Mouse (Mus musculus): ENCODE data around the gene Ankrd28.
"Not testable (repeated sequence)": the region's sequence is repeated elsewhere in the genome, so short reads cannot be mapped to it uniquely, and the experiment has no call there.

The Ankrd28 gene

DNA sequence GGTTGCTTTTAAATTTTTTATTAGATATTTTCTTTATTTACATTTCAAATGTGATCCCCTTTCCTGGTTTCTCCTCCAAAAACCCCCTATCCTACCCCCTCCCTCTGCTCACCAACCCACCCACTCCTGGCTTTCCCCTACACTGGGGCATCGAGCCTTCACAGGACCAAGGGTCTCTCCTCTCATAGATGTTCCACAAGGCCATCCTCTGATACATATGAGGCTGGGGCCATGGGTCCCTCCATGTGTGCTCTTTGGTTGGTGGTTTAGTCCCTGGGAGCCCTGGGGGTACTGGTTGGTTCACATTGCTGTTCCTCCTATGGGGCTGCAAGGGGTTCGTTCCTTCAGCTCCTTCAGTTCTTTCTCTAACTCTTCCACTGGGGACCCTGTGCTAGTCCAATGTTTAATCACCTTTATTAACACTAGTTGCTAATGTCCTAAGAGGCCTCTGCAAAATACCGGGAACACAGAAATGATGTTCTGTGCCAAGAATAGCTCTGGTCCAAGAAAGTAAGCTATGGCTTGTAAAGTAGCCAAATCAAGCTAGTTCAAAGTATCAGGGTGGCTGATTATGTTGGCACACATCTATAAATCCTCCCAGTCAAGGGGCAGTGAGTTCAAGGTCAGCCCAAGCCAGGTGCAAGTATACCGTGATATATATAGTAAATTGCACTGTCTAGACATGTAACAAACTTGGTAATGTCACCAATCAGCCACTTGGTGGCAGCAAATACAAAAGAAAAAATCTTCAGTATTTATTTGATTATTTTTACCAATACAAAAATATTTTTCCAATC is 36.3 kb downstream of the Ankrd28 start:
- no peak for DNase-seq (ENCODE audit: low spot score in 2 of 2)

DNA sequence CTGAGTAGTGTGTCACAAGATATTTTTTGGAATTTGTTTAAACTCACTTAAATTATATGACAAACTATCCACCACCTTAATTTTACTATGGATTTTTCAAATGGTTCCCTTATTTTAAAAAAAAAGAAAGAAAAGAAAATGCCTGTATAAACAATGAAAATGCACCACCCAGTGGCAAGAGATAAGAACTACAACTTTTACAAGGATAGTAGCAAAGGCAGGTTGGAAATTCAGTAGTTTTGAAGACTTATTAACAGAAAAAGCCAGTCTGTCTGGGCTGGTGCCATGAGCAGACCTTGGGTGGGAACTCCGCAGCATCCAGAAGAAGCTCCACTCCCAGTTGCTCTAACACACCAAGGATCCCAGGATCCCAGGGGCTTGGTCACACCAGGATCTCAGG is 39.7 kb downstream of the Ankrd28 start:
- no peak for DNase-seq (ENCODE audit: low spot score in 2 of 2)

DNA sequence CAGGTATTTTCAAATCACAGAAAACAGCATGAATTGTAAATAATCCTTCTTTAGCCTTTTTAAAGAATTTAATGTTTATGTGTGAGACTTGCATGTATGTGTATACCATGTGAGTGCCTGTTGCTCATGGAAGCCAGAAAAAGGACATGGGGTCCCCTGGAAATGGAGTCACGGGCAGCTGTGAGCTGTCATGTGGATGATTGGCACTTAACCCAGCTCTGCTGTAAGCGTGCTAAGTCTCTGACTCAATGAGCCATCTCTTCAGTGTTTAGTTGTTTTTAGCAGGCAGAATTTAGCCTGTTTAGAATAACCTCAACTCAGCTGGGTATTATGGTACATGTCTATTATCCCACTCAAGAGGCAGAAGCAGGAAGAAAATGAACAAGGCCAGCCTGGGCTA is 43.5 kb downstream of the Ankrd28 start:
- no peak for DNase-seq (ENCODE audit: low spot score in 2 of 2)

DNA sequence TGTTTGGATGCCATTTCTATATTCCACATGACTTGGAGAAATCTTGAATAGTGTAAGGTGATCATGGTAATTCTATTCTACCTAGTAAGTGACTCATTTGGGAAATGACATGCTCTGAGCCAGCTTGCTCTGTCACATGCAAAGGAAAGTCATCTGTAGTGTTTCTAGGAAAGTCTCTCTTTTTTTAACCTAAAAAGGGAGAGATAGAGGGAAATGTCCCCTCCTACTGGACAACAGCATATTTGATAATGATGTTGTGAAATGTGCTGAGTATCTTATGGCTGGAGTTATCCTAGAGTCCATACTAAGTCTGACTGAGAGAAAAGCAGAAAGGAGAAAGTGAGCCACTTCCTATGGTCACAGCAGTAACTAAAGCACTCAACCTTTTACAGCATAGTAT is 44.8 kb downstream of the Ankrd28 start:
- DNase-seq (ENCODE audit: low spot score in 2 of 2), result no peak

DNA sequence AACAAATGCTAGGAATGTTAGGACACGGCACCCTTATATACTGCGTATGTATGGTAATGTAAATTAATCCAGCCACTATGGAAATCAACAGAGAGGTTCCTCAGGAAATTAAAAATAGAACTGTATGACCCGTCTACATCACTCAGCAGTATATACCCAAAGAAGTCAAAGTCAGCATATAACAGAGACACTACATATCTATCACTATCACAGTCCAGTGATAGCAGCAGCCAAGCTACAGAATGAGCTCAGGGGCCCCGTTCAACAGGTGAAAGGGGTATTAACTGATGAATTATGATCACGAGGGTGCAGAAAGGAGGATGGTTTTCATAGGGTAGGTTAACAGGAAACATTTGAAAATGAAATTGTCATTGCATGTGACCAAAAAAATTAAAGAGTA is 45.5 kb downstream of the Ankrd28 start:
- DNase-seq (ENCODE audit: low spot score in 2 of 2), result no peak

DNA sequence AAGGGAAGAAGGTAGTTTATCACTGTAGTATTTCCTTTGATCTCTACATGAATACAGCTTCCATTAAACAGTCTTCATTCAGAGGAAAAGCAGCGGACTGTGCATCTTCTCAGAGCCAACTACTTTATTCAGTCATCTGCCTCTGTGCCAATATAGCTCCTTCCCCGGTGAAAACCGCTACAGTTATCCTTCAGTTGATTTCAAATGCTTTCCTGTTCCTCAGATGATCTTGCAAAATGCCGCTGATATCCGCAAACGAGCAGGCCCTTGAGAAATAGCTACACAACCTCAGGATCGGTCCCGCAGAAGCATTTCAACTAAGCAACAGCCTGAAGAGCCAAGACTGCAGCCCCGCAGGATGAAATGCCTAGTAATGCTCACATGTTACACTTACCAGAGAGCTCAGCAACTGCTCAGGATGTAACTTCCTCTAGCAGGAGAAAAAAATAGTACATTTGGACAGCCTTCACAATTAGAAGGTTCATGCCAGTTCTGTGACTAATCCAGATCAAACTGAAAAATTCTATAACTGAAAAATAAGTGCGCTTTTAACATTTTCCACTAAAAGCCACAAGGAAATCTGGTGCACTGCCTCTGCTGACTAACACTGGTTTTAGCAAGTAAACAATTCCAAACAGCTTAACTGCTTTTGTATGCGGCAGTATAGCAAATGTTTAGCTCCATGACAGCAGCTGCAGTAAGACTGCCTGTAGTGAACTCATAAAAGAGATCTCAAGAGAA is 49.0 kb downstream of the Ankrd28 start:
- peak in 1 of 2 experiments; percentile 37 for DNase-seq (ENCODE audit: low spot score in 2 of 2)

DNA sequence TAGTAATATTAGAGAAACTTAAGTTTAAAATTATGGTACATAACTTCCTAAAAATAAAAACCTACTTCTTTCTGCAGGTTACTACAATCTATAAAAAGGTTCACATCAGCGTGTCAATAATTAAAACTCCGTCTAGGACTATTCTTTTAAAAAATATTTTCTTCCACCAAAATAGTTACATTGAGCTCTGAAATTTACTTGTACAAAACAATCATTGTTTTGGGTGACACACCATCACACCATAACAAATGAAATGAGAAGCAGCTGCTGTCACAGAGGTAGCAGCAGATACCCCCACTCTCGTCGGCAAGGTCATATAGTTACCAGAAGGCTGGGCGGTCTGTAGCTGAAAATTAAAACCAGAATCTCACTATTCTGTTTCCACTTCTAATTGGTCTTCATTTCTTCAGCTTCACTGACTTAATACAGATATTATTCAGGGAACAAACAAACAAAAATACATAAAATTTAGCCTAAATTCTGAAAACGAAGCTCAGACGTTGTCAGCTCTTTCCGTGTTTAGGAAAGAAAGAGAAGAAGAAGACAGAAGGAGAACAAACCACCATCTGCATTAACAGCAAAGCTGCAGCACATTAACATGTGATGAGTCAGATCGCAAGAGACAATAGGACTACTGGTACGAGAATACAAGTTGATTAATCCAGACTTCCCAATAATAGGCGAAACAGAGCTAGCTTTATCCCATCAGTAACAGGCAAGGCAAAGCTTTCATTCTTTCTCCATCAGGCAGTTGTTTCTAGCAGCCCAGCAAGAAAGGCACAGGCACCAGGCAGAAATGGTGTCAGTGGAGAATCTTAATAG is 49.8 kb downstream of the Ankrd28 start:
- DNase-seq (ENCODE audit: low spot score in 2 of 2), result no peak

DNA sequence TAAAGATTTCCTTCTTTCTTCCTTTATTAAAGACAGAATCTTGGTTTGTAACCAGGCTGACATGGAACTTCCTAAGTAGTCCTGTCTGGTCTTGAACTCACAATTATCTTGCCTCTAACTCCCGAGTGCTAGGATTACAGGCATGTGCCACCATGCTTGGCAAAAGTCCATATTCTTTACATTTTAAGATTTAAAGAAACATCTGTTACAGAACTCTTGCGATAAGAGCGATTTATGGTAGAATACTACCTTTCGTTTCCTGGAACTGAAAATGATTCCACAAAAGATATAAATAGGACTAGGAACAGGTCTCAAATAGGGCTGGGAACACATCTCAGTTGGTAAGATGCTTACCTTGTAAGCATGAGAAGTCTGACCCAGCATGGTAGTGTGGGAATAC is 56.9 kb downstream of the Ankrd28 start:
- no peak for DNase-seq (ENCODE audit: low spot score in 2 of 2)

DNA sequence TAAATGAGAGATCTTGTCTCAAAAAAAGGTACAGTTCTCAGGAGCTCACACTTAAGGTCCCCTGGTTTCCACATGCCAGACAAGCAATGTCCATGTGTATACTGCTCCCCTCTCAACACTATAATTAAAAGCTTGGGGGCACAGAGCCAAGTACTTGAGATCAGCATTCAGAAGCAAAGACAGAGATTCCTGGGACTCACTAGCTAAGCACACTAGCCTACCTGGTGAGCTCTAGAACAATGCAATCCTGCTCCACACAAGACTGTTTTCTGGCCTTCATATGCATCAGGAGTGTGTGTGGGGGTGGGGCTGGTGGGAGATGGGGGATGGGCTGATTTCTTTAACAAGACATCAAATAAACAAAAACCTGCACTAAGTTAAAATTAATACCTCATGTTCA is 58.2 kb downstream of the Ankrd28 start:
- no peak for DNase-seq (ENCODE audit: low spot score in 2 of 2)

DNA sequence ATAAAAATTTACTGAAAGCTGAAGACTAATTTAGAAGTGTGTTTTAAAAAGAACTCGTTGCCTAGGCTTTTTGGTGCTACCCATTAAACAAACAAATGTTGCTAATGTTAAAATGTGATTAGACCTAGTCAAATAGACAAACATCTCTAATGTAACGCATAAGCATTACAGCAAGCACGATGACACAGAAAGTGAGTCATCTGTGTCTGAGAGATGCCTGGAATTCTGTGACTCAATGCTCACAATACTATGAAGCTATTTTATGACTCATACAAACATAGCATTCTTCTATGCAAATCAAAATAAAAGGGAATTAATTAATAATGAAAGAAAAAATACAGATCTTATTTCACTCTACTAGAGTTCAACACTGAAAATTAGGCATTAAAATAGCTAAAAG is 61.9 kb downstream of the Ankrd28 start:
- DNase-seq (ENCODE audit: low spot score in 2 of 2), result no peak

DNA sequence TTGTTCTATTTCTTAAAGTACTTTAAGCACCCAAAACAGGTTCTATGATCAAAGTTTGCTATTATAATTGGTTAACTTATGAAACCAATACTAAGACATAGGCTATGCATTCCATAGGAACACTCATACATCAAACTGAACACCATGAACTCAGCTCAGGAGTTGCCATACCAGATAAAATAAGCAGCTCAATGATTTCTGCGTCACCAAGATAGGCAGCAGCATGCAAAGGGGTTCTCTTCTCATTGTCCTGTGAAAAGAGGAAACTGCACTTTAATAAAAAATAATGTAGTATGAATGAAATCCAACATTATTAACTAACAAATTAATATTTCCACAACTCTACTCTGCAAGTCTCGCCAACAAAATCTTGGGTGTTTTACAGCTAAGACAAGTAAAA is 66.4 kb downstream of the Ankrd28 start:
- DNase-seq (ENCODE audit: low spot score in 2 of 2), result no peak

DNA sequence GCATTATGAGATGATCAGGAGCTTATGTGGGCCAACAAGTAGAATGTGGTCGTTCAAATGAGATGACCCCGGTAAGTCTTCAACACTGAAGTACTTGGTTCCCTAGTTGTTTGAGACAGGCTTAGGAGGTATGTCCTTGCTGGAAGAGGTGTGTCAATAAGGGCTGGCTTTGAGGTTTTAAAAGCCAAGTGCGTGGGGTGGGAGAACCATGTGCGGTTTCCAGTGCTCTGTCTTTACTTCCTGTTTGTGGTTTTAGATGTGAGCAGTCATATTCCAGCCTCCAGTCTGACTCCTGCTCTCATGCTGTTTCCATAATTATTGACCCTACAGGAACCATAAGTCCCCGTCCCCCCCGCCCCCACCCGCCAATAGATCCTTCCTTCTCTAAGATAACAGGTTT is 68.7 kb downstream of the Ankrd28 start:
- no peak for DNase-seq (ENCODE audit: low spot score in 2 of 2)

DNA sequence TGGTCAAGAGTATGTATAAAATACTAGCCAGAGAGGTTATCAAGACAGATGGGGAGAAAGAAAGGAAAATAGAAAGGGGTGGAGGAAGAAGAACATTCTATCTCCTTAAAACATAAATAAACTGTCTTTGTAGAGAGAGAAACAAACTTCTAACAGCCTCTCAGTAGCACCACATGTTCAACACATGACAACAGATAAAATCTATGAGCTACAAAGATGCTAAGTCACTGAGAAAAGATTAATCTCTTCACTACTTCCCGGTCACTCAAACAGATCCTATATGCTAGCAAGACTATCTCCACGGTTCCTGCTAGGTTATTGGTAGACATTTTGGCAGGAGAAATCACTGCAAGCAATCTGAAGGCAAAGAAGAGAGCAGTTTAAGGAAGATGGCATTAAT is 71.3 kb downstream of the Ankrd28 start:
- no peak for DNase-seq (ENCODE audit: low spot score in 2 of 2)

DNA sequence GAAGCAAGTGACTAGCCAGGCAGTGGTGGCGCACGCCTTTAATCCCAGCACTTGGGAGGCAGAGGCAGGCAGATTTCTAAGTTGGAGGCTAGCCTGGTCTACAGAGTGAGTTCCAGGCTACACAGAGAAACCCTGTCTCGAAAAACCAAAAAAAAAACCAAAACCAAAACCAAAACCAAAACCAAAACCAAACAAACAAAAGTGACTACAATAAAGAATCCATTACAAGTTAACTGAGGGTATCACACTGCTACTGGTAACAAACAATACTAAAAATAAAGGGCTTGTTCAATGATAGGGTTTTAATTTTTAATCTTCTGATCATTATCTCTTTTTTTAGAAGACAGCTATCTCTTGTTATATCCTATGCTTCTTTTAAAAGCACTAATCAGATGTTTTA is 72.0 kb downstream of the Ankrd28 start:
- not testable (repeated sequence) for DNase-seq (ENCODE audit: low spot score in 2 of 2)

DNA sequence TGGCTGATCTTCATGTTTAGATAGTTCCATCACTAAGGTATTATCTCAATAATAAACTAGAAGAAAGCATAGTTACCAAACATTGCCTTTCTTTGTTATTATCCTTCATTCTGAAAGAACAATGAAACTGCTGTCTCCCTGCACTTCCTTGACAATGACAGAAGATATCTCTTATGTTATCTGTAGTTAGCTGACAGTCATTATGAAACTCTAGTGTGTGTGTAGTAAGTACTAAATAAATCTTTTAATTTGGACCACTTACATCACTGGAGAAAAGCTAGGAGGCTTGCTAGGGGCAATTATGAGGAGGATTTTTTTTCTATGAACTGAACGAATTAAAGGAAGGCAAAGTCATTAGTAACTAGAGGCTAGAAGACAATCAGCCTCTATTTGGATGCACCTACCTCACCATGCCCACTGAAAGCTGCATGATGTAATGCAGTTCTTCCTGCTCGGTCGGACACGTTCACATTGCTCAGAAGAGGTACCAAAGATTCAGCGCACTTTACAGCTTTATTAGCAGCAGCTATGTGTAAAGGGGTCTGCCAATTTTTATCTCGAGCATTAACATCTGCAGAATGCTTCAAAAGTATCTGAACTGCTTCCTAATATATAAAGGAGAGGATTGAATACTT is 82.1 kb downstream of the Ankrd28 start:
- DNase-seq (ENCODE audit: low spot score in 2 of 2), result no peak

DNA sequence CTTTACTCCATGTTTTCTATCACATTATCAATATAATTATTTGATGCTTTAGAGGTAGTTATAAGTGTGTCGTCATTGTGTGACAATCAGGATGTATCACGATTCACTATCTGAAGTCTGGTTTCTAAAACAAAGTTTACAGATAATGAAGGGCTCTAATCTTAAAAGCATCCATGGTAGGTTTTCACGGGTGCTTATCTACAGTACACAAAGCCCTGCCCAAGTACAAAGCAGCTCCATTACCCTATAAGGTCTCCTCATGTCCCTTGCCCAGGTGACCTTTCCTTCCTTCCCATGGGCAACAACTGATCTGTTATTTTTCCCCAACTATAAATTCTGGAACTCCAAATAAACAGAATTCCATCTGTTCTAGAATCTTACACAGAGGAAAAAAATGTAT is 87.9 kb downstream of the Ankrd28 start:
- no peak for DNase-seq (ENCODE audit: low spot score in 2 of 2)

DNA sequence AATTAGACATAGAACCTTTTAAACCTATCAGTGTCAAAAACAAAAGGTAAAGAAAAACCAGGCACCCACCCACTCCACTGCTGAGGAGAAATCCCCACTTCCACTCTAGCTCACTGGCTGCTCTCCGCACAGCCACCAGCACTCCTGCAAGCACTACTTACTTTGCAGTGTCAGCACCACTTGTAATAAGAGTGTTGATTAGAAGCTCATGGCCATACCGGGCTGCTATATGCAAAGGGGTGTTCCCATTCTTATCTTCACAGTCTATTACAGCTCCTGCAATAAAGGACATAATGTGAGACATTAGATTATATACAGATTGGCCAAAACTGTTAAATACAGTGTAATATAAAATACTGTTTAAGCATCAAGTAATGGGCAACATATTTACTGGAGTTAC is 95.6 kb downstream of the Ankrd28 start:
- DNase-seq (ENCODE audit: low spot score in 2 of 2), result no peak

DNA sequence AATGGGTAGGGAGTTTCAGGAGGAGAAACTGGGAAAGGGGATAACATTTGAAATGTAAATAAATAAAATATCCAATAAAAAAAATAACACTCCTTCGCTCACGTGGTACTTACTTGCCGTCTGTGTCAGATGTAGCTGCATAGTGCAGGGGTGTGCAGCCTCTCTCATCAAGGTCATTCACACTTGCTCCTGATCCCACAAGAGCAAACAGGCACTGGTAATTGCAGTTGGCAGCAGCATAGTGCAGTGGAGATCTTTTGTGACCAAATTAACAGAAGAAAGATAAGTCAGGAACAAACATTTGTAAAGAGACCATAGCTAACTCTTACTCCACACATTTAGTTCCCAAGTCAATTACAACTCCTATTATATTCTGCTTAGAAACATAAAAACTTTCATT is 102.9 kb downstream of the Ankrd28 start:
- DNase-seq (ENCODE audit: low spot score in 2 of 2), result no peak

DNA sequence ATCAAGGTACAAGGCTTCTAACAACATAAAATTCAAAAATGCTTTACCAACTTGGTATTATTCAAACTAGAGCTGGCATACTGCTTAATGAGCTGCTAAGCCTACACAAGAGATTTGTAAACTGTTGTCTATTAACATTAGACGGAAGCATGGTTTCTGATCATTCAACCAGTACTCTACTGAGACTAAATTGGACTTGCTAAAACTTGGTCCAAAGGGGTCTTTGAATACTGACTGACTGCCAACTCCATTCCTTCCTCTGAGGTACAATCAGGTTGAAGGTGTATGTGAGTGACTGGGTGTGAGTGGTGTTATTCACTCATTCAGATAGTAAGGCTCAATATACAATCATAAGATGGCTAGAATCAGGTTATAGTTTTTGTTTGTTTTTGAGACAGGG is 107.7 kb downstream of the Ankrd28 start:
- DNase-seq (ENCODE audit: low spot score in 2 of 2), result no peak

DNA sequence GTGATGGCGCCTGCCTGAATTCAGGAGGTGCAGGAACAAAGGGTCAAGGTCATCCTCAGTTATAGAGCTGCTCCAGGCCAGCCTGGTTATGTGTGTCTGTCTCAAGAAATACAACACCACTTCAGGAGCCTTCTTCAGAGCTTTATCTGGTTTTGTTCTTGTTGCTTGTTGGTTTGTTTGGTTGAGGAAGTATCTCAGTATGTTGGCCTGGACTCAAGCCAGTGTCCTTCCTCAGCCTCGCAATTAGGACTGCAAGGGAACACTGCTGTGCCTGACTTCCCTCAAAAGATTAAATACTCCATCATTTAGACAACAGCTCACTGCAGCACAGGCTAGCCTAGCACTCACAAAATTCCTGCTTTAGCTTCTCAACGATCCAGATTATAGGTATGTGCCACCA is 109.2 kb downstream of the Ankrd28 start:
- DNase-seq (ENCODE audit: low spot score in 2 of 2), result no peak

DNA sequence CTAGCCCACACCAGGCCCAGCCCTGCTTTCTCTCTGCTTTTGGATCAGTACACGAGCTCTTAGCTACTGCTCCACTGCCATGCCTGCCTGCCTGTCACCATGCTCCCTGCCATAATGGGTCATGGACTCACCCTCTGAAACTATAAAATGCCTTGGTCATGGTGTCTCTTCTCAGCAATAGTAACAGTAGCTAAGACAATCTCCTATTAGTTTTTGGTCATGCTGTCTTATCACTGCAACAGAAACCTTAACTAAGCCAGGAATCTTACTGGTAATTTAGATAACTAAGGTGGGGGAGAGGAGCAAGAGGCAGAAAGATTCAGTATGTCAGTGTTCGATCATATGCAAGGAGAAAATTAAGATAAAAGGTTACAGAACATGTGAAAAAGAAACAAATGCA is 112.1 kb downstream of the Ankrd28 start:
- DNase-seq (ENCODE audit: low spot score in 2 of 2), result no peak

DNA sequence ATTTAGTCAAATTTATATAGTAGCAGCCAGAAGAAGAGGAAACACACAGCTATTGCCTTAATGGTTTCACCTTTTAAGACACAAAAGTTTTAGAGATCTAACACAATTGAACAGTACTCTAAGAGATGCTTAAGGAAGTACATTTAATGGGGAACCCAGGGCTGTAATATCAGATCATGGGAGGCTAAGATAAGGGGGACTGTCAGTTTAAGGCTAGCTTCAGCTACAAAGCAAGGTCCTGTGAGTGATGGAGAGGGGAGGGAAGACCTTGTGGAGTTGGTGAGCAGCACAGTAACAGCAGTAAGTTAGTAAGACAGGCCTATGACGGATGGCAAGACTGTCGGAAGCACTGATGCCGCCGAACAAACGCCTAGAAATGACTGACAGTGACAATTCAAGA is 113.1 kb downstream of the Ankrd28 start:
- DNase-seq (ENCODE audit: low spot score in 2 of 2), result no peak
